Mouse (Mus musculus): ENCODE data around the gene AF067063. TPM values are rescaled to one million over a fixed set of nuclear protein-coding genes. Genes with fewer than 3 reads are reported as not detected.
A peak's percentile ranks its signal among the peaks of the same experiment; 100 is the strongest.
"Not testable (repeated sequence)": the region's sequence is repeated elsewhere in the genome, so short reads cannot be mapped to it uniquely, and the experiment has no call there.

Gene AF067063
- not detected in 2 replicates for polyA plus RNA-seq (2015; fragmentation: Nextera tagmentation; extraction: Ambion mirVana)

DNA sequence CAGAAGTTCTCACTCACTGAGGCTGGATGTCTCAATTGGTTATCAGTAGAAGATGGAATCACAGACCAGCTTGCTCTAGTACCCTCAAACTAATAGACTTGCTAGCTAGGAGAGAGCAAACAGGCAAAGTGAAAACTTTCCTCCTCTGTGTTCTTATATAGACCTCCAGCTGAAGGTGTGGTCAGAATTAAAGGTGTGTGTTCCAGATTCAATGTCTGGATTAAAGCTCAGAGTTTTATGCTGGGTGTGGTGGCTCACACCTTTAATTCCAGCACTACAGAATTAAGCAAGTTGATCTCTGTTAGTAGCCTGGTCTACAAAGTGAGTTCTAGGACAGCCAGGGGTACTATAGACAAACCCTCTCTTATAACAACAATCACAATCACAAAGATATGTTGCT lies at the start of gene AF067063:
Gene AF067063, minus strand, starts transcription at position 101 of the 400 bp plus-strand sequence.
- not testable (repeated sequence) for H3K9ac ChIP-seq; H3K36me3 ChIP-seq; H3K4me1 ChIP-seq (replicated peaks); H3K27me3 ChIP-seq; H3K9me3 ChIP-seq (replicated peaks); H3K4me3 ChIP-seq; H3K4me2 ChIP-seq; H3K27ac ChIP-seq; ATAC-seq (replicated peaks; ENCODE audit: insufficient number of reproducible peaks, insufficient read depth, low FRiP score, low read depth)

DNA sequence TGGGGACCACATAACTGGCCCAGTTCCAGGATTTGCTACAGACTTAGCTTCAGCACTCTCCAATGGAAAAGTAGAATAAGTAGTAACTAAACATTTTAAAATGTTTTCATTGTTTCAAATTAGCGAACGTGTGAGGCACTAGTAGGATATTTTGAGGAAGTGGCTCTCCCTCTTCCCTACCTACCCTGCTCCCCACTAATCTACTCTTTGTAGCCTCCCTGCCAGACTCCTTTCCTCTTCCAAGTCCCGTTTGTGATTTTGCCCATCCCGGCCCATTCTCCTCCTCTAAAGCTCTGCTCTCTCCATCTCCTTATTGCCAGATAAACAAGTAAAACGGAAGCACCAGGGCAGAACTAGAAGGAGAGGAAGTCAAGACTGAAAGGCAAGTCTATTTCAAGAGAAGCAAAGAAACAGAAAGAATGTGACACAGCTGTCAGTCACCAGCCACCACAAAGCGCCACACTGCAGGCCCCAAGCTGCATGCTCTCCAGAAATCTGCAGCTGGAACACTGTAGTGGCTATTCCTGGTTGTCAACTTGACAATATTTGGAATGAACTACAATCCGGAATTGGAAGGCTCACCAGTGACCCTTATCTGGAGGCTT lies 34.5 kb upstream of the AF067063 start:
- not testable (repeated sequence) for H3K9me3 ChIP-seq (replicated peaks); H3K36me3 ChIP-seq; H3K27me3 ChIP-seq; H3K9ac ChIP-seq; H3K4me1 ChIP-seq (replicated peaks); ATAC-seq (replicated peaks; ENCODE audit: insufficient number of reproducible peaks, insufficient read depth, low FRiP score, low read depth); H3K27ac ChIP-seq; H3K4me3 ChIP-seq; H3K4me2 ChIP-seq
- WGBS, result 62% methylated on average over 6 of the region's 7 CpGs

DNA sequence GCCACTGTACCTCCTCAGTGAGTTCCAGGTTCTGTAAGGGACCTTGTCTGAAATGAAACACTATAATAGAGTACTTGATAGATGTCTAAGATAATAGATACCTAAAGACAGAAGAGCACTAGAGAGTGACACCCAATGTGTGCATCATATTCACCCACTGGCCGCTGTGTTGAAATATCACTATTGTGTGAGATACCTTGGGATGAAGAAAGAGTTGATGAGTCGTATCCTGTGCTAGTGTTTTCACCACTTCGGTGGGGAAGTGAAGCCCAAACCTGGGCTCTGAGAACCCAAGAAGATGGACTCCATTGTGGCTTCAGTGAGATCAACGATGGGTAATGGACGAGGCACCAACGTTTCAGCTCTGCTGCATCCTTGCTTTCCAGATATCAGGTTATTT lies 32.4 kb upstream of the AF067063 start:
- not testable (repeated sequence) for H3K4me3 ChIP-seq; H3K9ac ChIP-seq; H3K36me3 ChIP-seq; H3K9me3 ChIP-seq (replicated peaks); H3K4me2 ChIP-seq; H3K4me1 ChIP-seq (replicated peaks); ATAC-seq (replicated peaks; ENCODE audit: insufficient number of reproducible peaks, insufficient read depth, low FRiP score, low read depth); H3K27ac ChIP-seq; H3K27me3 ChIP-seq
- WGBS, result no CpG with 5 or more reads among the region's 6 CpGs

DNA sequence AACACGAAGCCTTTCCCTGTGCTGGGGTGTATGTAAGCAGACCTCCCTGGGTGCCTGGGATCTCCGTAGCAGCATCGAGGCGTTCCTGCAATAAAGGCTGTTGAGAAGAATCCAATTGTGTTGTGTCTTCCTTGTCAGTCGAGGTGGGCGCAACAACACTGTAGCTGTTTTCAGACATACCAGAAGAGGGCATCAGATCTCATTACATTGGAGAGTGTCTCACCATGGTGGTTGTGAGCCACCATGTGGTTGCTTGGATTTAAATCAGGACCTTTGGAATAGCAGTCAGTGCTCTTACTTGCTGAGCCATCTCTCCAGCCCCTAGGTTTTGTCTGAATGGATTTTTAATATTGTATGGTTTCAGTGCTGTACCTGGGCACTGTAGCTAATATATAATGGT lies 10.0 kb upstream of the AF067063 start:
- H3K4me3 ChIP-seq; H3K4me1 ChIP-seq (replicated peaks); H3K27ac ChIP-seq; H3K4me2 ChIP-seq; H3K9me3 ChIP-seq (replicated peaks); ATAC-seq (replicated peaks; ENCODE audit: insufficient number of reproducible peaks, insufficient read depth, low FRiP score, low read depth); H3K36me3 ChIP-seq; H3K9ac ChIP-seq: not testable (repeated sequence)
- WGBS, result 14% methylated on average over 6 of the region's 6 CpGs
- peaks cover 17% of the 10 kb centered on the region for H3K27me3 ChIP-seq

DNA sequence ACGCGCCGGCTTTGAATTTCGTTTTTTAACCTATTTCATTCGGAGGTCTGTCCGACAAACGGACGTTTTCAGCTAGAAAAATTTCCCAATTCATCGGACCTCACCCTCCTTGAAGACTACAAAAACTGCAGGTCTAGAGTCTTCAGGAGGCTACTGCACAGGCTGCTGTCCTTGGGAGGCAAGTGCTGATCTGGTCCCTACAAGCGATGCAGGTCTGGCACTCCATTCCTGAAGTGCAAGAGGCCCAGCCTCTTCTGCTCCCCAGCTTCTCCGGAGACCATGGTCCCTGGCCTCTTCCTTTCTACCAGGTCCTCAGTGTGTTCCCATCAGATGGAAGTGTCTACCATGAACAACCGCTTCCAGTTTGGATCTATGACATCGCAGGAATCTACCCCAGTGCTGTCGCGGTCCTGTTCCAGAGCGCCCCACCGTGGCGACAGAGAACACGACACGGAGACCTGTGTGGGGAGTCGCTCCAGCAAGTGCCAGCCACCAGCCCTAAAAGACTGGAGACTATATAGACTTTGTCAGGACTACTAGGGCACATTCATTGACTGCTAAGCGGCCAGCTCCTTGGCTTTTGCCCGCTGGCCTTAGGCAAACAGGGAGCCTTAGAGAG lies 7.8 kb upstream of the AF067063 start:
- H3K4me3 ChIP-seq; H3K4me1 ChIP-seq (replicated peaks); H3K4me2 ChIP-seq; H3K9ac ChIP-seq; H3K36me3 ChIP-seq; H3K9me3 ChIP-seq (replicated peaks); H3K27ac ChIP-seq; ATAC-seq (replicated peaks; ENCODE audit: insufficient number of reproducible peaks, insufficient read depth, low FRiP score, low read depth): not testable (repeated sequence)
- peaks cover 17% of the 10 kb centered on the region for H3K27me3 ChIP-seq
- 8% methylated on average over 14 of the region's 23 CpGs for WGBS

DNA sequence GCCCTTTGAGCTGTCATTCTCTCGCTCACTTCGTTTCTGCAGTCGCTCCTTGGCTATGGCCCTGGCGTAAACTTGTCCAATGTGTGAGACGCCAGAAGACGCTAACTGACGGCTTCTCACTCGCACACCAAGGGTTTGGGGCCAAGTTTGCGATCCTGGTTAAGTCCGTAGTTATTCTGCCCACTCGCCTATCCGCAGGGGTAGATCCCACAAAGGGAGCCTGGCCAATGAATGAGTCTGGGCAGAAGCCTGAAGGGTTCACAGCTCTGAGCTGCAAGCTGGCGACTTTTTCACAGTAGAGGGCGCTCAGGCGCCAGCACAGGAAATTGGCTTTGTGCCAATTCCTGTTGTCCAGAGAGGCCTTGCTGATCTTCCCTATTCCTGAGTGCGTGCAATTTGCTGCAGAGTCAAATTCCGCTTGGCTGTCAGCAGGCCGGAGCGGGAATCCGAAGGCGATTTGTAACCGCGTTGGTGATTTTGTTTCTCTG lies 6.4 kb upstream of the AF067063 start:
- 10% methylated on average over 23 of the region's 23 CpGs for WGBS
- peak overlapping the region; percentile 55 for H3K4me2 ChIP-seq
- not testable (repeated sequence) for H3K9ac ChIP-seq; H3K9me3 ChIP-seq (replicated peaks); H3K36me3 ChIP-seq; H3K27ac ChIP-seq; H3K4me1 ChIP-seq (replicated peaks)
- H3K4me3 ChIP-seq, result peak overlapping the region; percentile 35
- peaks cover 17% of the 10 kb centered on the region for H3K27me3 ChIP-seq
- ATAC-seq (replicated peaks; ENCODE audit: insufficient number of reproducible peaks, insufficient read depth, low FRiP score, low read depth), result peak; percentile 56; the same call in 1 of the 2 replicates

DNA sequence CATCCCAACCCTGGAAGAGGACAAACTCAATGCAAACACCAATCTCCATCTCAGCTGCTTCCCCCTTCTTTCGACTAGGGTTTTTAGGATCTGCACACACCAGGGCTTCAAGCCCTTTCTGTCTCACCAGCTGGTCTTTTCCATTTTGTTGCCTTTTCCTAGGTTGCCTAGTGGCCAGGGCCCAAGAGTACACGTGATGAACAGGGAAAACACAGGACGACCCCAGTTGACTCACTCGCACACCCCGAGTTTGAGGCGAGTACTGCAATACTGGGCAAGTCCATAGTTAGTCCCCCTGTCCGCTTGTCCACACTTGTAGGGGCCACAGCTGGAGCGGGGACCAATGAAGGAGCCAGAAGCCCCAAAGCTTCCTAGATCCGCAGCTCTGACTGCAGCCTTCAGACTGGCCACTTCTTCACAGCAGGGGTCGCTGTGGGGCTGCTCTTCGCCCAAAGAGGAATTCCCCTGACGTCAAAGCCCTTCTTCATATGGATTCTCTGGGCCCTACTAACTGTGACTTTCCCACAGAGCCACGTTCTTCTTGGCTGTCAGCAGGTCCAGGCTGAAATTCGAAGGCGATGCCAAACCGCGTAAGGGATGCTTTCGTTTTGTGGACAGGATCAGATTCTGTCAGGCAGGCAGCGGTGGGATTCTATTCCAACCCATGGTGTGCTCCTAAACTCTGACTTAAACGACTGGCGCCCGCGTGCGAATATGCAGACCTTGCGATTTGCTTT lies 5.5 kb upstream of the AF067063 start, which contains the start of gene D13Ertd608e:
Gene D13Ertd608e, plus strand, starts transcription at position 687 of the 737 bp plus-strand sequence.
- H3K4me1 ChIP-seq (replicated peaks); H3K36me3 ChIP-seq; H3K9me3 ChIP-seq (replicated peaks); H3K9ac ChIP-seq; H3K27ac ChIP-seq: not testable (repeated sequence)
- Histone ChIP-seq H3K4me2 (peak within 1 kb of the TSS; percentile 55), H3K27me3 (peaks cover 17% of the 10 kb centered on the region), H3K4me3 (peak within 1 kb of the TSS; percentile 35)
- peak; percentile 56; the same call in 1 of the 2 replicates for ATAC-seq (replicated peaks; ENCODE audit: insufficient number of reproducible peaks, insufficient read depth, low FRiP score, low read depth)
- WGBS, result 13% methylated on average over 19 of the region's 25 CpGs

DNA sequence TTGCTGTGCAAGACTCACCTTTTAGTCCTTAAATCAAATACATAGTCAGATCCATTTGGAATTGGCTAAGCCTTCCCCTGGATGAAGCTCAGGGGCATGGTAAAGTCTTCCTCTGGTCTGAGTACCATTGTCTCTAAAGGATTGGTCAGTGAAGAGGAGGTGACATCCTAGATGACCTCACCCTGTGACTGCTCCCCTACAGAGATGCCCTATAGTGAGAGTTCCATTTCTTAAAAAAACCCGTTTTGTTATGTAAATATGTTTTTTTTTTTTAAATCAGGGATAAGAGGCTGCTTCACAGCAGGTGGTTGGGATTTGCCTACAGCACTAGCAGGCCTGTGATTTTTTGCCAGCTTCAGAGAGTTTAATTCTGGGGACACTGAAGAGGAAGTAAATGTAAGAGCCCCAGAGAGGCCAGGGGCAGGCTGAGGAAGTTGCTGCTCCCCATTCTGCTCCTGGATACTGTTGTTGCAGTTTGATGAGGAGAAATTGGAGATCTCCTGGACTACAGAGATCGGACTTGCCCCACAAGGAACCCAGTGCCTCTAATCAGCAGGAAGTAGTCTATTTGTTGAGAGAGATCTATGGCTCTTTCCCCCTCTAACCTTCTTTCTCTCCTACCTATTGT lies 12.3 kb downstream of the AF067063 start:
- no peaks in the 10 kb centered on the region for H3K27me3 ChIP-seq
- H3K9ac ChIP-seq, result no peak overlapping the region
- no peaks in the 10 kb centered on the region for H3K36me3 ChIP-seq
- no peaks in the 10 kb centered on the region for H3K9me3 ChIP-seq (replicated peaks)
- H3K4me3 ChIP-seq, result no peak overlapping the region
- 19% methylated on average over 2 of the region's 2 CpGs for WGBS
- H3K4me1 ChIP-seq (replicated peaks), result no peaks in the 10 kb centered on the region
- H3K4me2 ChIP-seq, result no peak overlapping the region
- no peak overlapping the region for H3K27ac ChIP-seq
- no peak for ATAC-seq (replicated peaks; ENCODE audit: insufficient number of reproducible peaks, insufficient read depth, low FRiP score, low read depth)

DNA sequence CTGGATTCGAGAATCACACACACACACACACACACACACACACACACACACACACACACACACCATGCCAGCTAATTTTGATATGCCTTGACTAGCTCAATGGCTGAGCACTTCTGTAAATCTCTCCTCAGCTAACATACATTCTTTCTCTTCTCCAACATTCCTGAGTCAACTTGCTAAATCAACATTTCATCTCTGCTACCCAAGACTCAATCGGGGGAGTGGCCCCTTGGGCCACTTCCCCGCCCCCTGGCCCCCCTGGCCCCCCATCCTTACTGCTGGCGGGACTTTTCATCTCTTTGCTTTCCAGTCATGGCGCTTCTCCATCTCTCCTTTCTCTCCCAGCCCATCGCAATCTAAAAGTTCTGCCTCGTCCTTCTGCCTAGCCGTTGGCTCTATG lies 13.2 kb downstream of the AF067063 start:
- Histone ChIP-seq H3K9ac (no peak overlapping the region), H3K27me3 (no peaks in the 10 kb centered on the region), H3K4me2 (no peak overlapping the region), H3K27ac (no peak overlapping the region), H3K9me3 (replicated peaks) (no peaks in the 10 kb centered on the region), H3K4me1 (replicated peaks) (no peaks in the 10 kb centered on the region), H3K4me3 (no peak overlapping the region), H3K36me3 (no peaks in the 10 kb centered on the region)
- WGBS, result 56% methylated on average over 8 of the region's 8 CpGs
- ATAC-seq (replicated peaks; ENCODE audit: insufficient number of reproducible peaks, insufficient read depth, low FRiP score, low read depth), result no peak

DNA sequence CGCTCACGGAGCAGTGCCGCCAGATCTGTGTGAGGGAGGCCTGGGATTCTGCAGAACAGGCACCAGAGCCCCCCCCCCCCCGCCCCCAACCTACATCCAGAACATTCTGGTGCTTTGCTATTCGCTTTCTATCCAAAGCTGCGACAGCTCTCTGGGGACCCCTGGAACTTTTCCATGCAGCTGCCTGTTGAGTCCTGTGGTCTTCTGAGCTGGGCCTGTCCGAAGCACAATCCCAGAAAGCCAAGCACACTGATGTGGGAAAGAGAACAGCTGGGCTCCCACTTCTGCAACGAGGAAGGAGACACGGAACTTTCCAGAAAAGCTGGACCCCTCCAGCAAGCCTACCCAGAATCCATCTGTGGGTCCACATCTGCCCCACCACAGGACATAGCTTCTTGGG lies 20.0 kb downstream of the AF067063 start:
- no peaks in the 10 kb centered on the region for H3K36me3 ChIP-seq
- WGBS, result 78% methylated on average over 9 of the region's 9 CpGs
- no peaks in the 10 kb centered on the region for H3K9me3 ChIP-seq (replicated peaks)
- H3K4me2 ChIP-seq, result no peak overlapping the region
- no peaks in the 10 kb centered on the region for H3K27me3 ChIP-seq
- H3K4me3 ChIP-seq, result no peak overlapping the region
- no peak for ATAC-seq (replicated peaks; ENCODE audit: insufficient number of reproducible peaks, insufficient read depth, low FRiP score, low read depth)
- no peak overlapping the region for H3K9ac ChIP-seq
- no peak overlapping the region for H3K27ac ChIP-seq
- no peaks in the 10 kb centered on the region for H3K4me1 ChIP-seq (replicated peaks)

DNA sequence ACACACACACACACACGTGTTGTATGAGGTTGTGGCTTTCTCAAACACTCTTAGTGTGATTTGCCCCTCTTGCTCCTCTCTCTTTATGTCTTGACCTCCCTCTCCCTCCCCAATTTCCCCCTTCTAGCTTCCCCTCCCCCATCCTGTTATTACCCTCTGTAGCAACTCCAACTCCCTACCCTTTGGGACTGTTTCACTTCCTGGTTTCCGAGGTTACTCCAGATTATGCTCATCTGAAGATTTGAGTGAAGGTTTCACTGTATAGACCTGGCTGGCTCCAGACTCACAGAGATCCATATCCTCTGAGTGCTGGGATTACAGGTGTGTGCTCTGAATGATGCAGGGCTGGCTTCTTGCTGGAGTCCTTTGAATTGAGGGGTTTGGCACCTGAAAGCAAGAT lies 21.1 kb downstream of the AF067063 start:
- no peak for ATAC-seq (replicated peaks; ENCODE audit: insufficient number of reproducible peaks, insufficient read depth, low FRiP score, low read depth)
- Histone ChIP-seq H3K9ac (no peak overlapping the region), H3K27me3 (no peaks in the 10 kb centered on the region), H3K27ac (no peak overlapping the region), H3K4me1 (replicated peaks) (no peaks in the 10 kb centered on the region), H3K4me3 (no peak overlapping the region), H3K36me3 (no peaks in the 10 kb centered on the region), H3K4me2 (no peak overlapping the region), H3K9me3 (replicated peaks) (no peaks in the 10 kb centered on the region)
- 65% methylated on average over 2 of the region's 2 CpGs for WGBS
